Mouse (Mus musculus) testis, postnatal 10 days (tissue): Measurements from ENCODE around the gene Trpm2.
A peak's percentile ranks its signal among the peaks of the same experiment; 100 is the strongest.

Source experiments
- DNase-seq: peaks from one replicate; pipeline ENCODE4 v3.0.0; 2021; ENCODE audit warnings: low spot score

The Trpm2 gene

DNA sequence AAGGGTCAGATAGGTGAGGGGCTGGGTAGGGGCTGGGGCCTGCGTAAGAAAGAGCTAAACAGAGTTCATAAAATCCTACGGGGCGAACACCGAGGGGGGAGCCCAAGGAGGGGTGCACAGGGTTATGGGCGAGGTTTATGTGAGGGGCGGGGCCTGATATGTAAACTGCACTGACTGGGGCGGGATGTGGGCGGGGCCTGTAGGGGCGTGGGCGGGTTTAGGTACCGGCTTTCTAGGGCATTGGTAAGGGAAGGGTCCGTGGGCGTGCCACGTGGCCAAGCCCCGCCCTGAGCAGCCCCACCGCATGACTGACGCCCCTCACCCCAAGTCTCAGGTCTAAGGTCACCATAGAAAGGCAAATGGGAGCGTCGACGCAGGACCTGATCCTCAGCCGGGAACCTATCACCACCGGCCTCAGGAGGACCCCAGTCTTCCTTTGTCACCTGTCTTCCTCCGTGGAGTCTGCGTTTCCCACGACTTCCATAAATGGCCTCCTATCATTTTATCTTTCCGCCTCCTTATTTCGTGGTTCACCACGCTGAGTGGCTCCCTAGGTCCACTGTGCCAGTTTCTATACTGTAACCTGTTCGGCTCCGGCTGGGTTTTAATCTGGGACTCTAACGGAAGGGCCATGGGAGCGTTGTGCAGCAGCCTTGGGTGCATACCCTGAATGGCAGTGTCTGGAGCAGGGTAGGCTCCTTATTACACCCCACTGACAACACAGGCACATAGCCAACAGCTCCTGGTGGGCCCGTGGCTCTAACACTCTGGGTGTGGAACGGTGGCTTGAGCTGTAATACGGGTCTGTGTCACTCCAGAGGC lies 67.3 kb downstream of the Trpm2 start:
- DNase-seq = peak; percentile 71

GRCm38 (mm10) chr10:77902211-77902893 lies 68.0 kb downstream of the Trpm2 start, which contains the start of gene Lrrc3:
Lrrc3 (minus strand) TSS chr10:77902536.
- DNase-seq = peak; percentile 81

GRCm38 (mm10) chr10:77901871-77902210 lies 68.5 kb downstream of the Trpm2 start:
- DNase-seq = peak; percentile 58

DNA sequence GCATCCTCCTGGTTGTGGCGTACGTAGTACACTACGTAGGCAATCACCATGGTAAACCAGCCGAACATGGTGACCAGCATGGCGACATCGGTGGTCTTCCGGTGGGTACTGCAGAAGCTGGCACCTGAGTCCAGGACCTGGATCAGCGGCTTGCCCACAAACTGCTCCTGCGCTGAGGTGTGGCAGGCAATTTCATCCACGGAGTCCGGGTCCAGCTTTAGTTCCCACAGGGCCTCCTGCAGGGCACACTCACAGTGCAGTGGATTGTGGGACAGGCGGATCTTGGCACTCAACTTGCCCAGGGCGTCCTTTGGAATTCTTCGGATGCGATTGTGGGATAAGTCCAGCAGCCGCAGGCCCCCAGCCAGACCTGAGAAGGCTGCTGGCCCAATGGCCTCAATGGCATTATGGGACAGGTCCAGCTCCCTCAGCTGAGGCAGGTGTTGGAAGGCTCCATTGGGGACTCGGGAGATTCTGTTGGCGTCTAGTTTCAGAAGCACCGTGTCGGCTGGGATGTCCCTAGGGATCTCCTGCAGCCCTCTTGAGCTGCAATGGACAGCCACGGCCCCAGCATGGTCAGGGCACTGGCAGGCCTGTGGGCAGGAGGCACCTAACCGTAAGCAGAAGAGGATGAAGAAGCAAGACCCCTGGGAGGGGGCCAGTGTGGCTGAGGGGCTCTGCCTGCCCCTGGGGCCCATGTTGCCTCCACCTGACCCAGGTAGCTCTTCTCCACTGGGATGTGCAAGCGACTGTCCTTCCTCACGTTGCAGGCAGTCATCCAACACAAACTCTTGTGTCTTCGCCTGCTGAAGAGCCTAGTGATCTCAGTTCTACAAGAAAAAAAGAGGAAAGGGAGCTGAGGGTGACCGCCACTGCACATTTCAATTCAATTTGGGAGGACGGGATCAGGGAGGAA lies 69.2 kb downstream of the Trpm2 start:
- no peak for DNase-seq

GRCm38 (mm10) chr10:77900126-77900525 lies 70.2 kb downstream of the Trpm2 start:
- no peak for DNase-seq

DNA sequence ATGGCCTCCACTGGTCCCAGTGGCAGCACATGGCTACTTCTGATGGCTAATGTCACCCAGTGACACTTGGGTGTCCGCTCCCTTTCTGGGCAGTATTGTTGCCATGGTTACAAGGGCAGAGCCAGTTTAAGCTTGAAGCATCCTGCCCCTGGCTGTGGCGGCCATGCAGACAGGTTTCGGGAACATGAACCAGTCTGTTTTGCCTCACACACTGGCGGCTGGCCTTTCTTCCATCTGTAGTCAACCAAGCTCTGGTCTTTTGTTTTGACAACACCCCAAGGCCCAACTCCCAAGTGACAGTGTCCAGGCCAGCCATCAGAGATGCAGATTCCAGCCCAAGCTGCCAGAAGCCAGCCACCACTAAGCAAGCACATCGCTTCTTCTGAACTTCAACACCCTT lies 74.8 kb downstream of the Trpm2 start:
- no peak for DNase-seq

DNA sequence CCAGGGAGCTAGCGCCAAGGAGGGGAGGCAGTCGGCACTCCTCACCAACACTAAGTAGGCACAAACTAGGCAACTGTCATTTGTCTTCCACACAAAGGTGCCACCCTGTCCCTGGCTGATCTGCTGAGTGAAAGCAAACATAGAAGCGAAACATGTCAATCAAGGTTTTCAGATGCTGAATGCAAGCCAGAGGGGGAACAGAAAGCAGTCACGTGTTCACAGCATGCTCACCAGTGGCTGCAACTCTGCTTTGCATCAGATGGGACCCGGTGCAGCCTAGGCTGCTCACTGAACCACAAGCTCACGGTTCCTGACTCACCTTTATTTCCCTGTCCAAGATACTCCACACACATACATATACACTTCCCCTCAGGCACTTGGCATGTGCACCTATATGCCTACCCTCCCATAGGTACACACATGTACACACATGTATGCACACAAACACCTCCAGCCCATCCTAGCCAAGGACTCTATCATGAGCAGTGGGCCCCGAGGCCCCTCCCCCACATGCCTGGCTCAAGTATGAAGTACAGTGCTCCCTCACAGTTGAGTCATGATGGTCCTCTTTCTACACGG lies 79.3 kb downstream of the Trpm2 start:
- no peak for DNase-seq

DNA sequence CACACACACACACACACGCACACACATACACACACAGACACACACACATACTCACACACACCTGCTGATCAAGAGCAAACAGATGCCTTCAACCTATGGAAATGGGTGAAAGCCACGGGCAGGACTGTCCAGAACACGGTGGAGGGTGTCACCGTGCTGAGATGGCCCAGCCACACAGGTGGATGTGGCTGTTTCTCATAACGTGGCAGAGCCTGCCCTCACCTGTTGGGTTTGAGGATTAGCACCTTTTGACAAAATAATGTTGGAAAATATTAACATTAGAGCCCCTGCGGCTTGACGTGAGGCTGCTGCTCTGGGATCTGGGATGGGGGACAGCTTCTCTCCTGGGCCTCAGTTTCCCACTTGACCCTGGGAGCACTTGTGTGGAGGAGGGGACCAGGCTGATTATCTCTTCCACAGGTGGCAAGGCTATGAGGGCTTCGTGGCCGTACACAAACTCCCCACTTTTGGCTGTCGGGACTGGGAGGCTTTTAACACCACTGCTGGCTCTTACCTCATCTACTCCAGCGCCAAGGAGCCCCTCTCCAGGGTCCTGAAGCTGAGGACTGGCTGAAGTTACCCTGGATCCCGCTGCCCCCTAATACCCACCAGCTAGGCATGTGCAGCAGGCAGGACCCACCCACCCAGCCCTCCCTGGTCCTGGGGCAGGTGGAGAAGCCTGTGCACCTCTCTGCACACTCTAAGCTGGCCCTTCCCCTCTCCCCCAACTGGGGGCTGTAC lies 84.2 kb downstream of the Trpm2 start:
- no peak for DNase-seq

DNA sequence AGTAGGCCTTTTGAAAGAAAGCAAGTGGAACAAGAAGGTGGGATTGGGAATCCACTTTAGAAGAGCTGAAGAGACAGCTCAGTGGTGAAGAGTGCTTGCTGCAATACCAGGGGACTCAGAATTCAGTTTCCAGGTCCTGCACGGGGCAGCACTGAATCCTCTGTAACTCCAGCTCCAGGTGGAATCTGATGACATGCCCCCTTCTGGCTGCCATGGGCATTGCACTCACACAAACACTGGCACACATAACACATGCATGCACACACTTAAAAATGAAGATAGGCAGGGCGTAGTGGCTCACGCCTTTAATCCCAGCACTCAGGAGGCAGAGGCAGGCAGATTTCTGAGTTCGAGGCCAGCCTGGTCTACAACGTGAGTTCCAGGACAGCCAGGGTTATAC lies 87.8 kb downstream of the Trpm2 start:
- DNase-seq = no peak

DNA sequence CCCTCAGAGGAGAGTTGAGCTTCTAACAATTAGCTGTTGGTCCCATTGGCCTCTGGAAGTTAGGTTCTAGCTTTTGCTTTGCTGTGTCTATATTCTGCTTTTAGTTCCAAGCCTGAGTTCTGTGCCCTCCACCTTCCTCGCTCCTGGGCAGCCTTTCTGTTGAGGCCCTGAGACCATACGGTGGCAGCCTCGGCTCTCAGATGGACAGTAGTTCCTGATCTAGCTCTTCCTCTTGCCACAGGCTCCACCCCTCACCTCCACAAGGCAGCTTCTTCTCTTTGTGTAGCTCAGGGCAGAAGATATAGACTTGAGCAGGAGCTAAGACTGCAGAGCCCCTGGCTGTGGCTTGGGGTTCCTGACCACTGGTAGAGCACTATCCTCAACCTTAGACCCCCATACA lies 90.1 kb downstream of the Trpm2 start:
- no peak for DNase-seq

GRCm38 (mm10) chr10:77878985-77879384 lies 91.4 kb downstream of the Trpm2 start:
- DNase-seq = no peak

GRCm38 (mm10) chr10:77869651-77870050 lies 100.7 kb downstream of the Trpm2 start:
- no peak for DNase-seq

DNA sequence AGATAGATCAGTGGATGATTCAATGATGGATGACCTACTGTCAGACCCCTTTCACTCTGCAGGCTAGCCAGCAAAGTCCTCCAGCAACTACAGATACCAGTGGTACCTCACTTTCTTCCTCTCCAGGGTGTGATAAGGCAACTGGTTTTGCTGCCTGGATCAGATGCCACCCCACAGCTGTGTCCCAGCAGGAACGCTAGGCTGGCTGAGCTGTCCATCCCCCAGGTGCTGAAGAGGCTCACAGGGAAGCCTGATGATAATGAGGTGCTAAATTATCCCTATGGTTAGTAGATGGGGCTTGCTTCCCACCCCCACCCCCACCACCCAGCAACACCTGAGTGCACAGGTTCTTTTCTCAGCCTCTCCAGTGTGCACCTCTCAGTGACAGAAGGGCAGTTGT lies 102.8 kb downstream of the Trpm2 start:
- DNase-seq = no peak

- no peak for DNase-seq
Measured at GRCm38 (mm10) chr10:77864762-77865143, 105.6 kb downstream of the Trpm2 start.

- DNase-seq = peak; percentile 67
Measured at GRCm38 (mm10) chr10:77864067-77864761, 106.1 kb downstream of the Trpm2 start.

DNA sequence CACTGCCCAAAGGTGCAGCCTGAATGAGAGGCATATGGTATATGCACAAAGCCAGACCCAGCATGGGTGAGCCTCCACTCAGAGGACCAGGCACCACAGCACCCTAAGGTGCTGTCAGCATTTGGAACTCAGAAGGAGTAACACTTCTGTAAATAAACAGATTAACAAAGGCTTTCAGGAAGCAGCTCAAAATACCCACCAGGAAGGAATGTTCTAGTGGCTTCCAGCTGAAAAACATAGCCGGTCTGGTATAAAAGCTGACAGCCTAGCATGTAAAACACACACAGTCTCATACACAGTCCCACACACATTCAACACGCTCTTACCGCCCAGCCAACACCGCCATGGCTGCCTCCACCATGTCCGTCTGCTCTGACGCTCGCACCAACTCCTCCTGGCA lies 108.7 kb downstream of the Trpm2 start, which contains the start of gene Gm3285:
Gm3285 (plus strand) TSS at position 301 of the 400 bp plus-strand sequence.
- no peak for DNase-seq
